ENCODE assay signal across 7 mouse cellular contexts in genomic region chr15:7129127-7129943, GRCm38 (mm10). TPM values are rescaled to one million over a fixed set of nuclear protein-coding genes. Genes with fewer than 3 reads are reported as not detected.
A peak's percentile ranks its signal among the peaks of the same experiment; 100 is the strongest.
DNase-seq lines count a peak whose midpoint lies in the region; ATAC-seq and TF ChIP-seq lines count a peak whose summit lies in the region.

No protein-coding gene starts in this region.

- peaks cover 42% of the 10 kb centered on the region for H3K79me2 ChIP-seq in myocyte (ENCODE audit: control insufficient read depth, insufficient read depth)

- no peaks in the 10 kb centered on the region for H3K9me3 ChIP-seq in heart, embryonic 13.5 days
- H3K9me3 ChIP-seq in liver, embryonic 11.5 days (ENCODE audit: control insufficient read depth, low read length): no peaks in the 10 kb centered on the region
- H3K9me3 ChIP-seq in stomach, embryonic 15.5 days: no peaks in the 10 kb centered on the region

- peak; percentile 82 for TF ChIP-seq POLR2A in brain, embryonic 14.5 days (IDR thresholded peaks at IDR 0.05; ENCODE audit: borderline replicate concordance, extremely low read depth, insufficient read depth, insufficient read length, poor library complexity, severe bottlenecking)
- TF ChIP-seq POLR2A in embryonic fibroblast, embryonic 13.5 days (IDR thresholded peaks at IDR 0.05; ENCODE audit: low read depth, low read length): peak; percentile 86
- TF ChIP-seq POLR2A in myocyte (IDR thresholded peaks at IDR 0.05; ENCODE audit: insufficient read length, low read depth): peak; percentile 94

- peak overlapping the region; percentile 92 for H3K9ac ChIP-seq in heart, embryonic 13.5 days
- peak overlapping the region; percentile 72 for H3K9ac ChIP-seq in liver, embryonic 11.5 days (ENCODE audit: low read depth, low read length)
- H3K9ac ChIP-seq in stomach, embryonic 15.5 days: peak overlapping the region; percentile 65

- H3K36me3 ChIP-seq in heart, embryonic 13.5 days: no peaks in the 10 kb centered on the region; the same call in 1 of the 2 replicates
- no peaks in the 10 kb centered on the region for H3K36me3 ChIP-seq in liver, embryonic 11.5 days (ENCODE audit: control insufficient read depth, insufficient read depth, low read length)
- peaks cover 6% of the 10 kb centered on the region for H3K36me3 ChIP-seq in myocyte (ENCODE audit: control insufficient read depth, insufficient read depth)
- H3K36me3 ChIP-seq in stomach, embryonic 15.5 days: no peaks in the 10 kb centered on the region

- peak; percentile 77; the same call in 1 of the 2 replicates for ATAC-seq in heart, embryonic 13.5 days (ENCODE audit: extremely low read depth, insufficient number of reproducible peaks, low FRiP score, low TSS enrichment)
- ATAC-seq in liver, embryonic 11.5 days (replicated peaks; ENCODE audit: low FRiP score): peak; percentile 80
- peak; percentile 87 for ATAC-seq in stomach, embryonic 15.5 days (ENCODE audit: insufficient read depth, low FRiP score, low read depth)

- WGBS in heart, embryonic 13.5 days: under 1% methylated on average over 113 of the region's 116 CpGs
- WGBS in liver, embryonic 11.5 days: under 1% methylated on average over 104 of the region's 116 CpGs
- under 1% methylated on average over 113 of the region's 116 CpGs for WGBS in stomach, embryonic 15.5 days

- H3K27ac ChIP-seq in embryonic fibroblast, embryonic 13.5 days (ENCODE audit: insufficient read depth, low read length): peak overlapping the region; percentile 48
- H3K27ac ChIP-seq in heart, embryonic 13.5 days (replicated peaks): peak overlapping the region; percentile 96
- H3K27ac ChIP-seq in liver, embryonic 11.5 days (ENCODE audit: low read depth, low read length): peak overlapping the region; percentile 55
- peak overlapping the region; percentile 86 for H3K27ac ChIP-seq in stomach, embryonic 15.5 days

- H3K4me2 ChIP-seq in heart, embryonic 13.5 days: peak overlapping the region; percentile 87
- peak overlapping the region; percentile 90 for H3K4me2 ChIP-seq in liver, embryonic 11.5 days
- peak overlapping the region; percentile 89 for H3K4me2 ChIP-seq in myocyte (ENCODE audit: low read depth)
- H3K4me2 ChIP-seq in stomach, embryonic 15.5 days: peak overlapping the region; percentile 85

- peak overlapping the region; percentile 73 for H3ac ChIP-seq in myocyte (ENCODE audit: control insufficient read depth, insufficient read length)

- H3K27me3 ChIP-seq in heart, embryonic 13.5 days (replicated peaks): no peaks in the 10 kb centered on the region
- peaks cover 44% of the 10 kb centered on the region for H3K27me3 ChIP-seq in liver, embryonic 11.5 days (replicated peaks; ENCODE audit: control insufficient read depth, insufficient read depth, low read length)
- H3K27me3 ChIP-seq in myocyte (ENCODE audit: control insufficient read depth, insufficient read depth, insufficient read length): no peaks in the 10 kb centered on the region
- no peaks in the 10 kb centered on the region for H3K27me3 ChIP-seq in stomach, embryonic 15.5 days (replicated peaks)

- TF ChIP-seq CTCF in brain, embryonic 14.5 days (IDR thresholded peaks at IDR 0.05; ENCODE audit: borderline replicate concordance, extremely low read depth, insufficient read depth, insufficient read length): no peak
- no peak for TF ChIP-seq CTCF in embryonic fibroblast, embryonic 13.5 days (IDR thresholded peaks at IDR 0.05; ENCODE audit: borderline replicate concordance, insufficient read depth, low read length)

- peak overlapping the region; percentile 71 for H3K4me3 ChIP-seq in embryonic fibroblast, embryonic 13.5 days (ENCODE audit: insufficient read depth, low read length)
- H3K4me3 ChIP-seq in heart, embryonic 13.5 days: peak overlapping the region; percentile 88
- peak overlapping the region; percentile 72 for H3K4me3 ChIP-seq in liver, embryonic 11.5 days (ENCODE audit: low read depth, low read length)
- H3K4me3 ChIP-seq in myocyte: peak overlapping the region; percentile 33
- H3K4me3 ChIP-seq in stomach, embryonic 15.5 days (replicated peaks): peak overlapping the region; percentile 85

- H3K4me1 ChIP-seq in embryonic fibroblast, embryonic 13.5 days (ENCODE audit: control insufficient read depth, insufficient read depth, low read length): peaks cover 1% of the 10 kb centered on the region; the same call in 1 of the 2 replicates
- peaks cover 49% of the 10 kb centered on the region for H3K4me1 ChIP-seq in heart, embryonic 13.5 days
- H3K4me1 ChIP-seq in liver, embryonic 11.5 days (replicated peaks; ENCODE audit: control insufficient read depth, insufficient read depth, low read length): peaks cover 11% of the 10 kb centered on the region
- 0 out of 2 replicates have a peak, but pooled peaks cover 3% of the 10 kb centered on the region for H3K4me1 ChIP-seq in stomach, embryonic 15.5 days

- peak; percentile 93 for DNase-seq in brain, embryonic 14.5 days (ENCODE audit: low read depth)
- DNase-seq in kidney, postnatal 10 days: peak; percentile 97
- peak; percentile 80 for DNase-seq in liver, embryonic 11.5 days (ENCODE audit: low spot score)

TF ChIP-seq in myocyte, 11 proteins besides CTCF, POLR2A, EP300 and RAD21:
- TF ChIP-seq SRF (IDR thresholded peaks at IDR 0.05; ENCODE audit: control insufficient read depth, insufficient read length, low read depth) (no peak), E2F4 (IDR thresholded peaks at IDR 0.05; ENCODE audit: insufficient read depth) (no peak), MAX (IDR thresholded peaks at IDR 0.05; ENCODE audit: low read depth) (no peak), USF1 (IDR thresholded peaks at IDR 0.05; ENCODE audit: low read depth) (no peak), TCF3 (IDR thresholded peaks at IDR 0.05; ENCODE audit: insufficient read length, low read depth) (no peak), POLR2AphosphoS2 (IDR thresholded peaks at IDR 0.05; ENCODE audit: insufficient read length, low read depth) (peak; percentile 94), MYOG (IDR thresholded peaks at IDR 0.05; ENCODE audit: control insufficient read depth in 1 of 3, insufficient read depth in 1 of 3, insufficient read length in 2 of 3, low read depth in 2 of 3) (peak in 2 of 3 experiments; percentile 16 to 41), REST (IDR thresholded peaks at IDR 0.05; ENCODE audit: insufficient read depth, insufficient read length) (peak; percentile 23), CEBPB (IDR thresholded peaks at IDR 0.05; ENCODE audit: insufficient read depth, poor library complexity, severe bottlenecking) (no peak), TCF12 (IDR thresholded peaks at IDR 0.05; ENCODE audit: insufficient read depth, poor library complexity, severe bottlenecking) (no peak), MYOD1 (IDR thresholded peaks at IDR 0.05; ENCODE audit: control insufficient read depth in 1 of 3, insufficient read length in 2 of 3, low read depth in 2 of 3) (peak in 1 of 3 experiments; percentile 18)
TF ChIP-seq in myocyte: peak in this region for 4.

RNA-seq across cellular contexts. Expression of gene Lifr, which starts 38.9 kb away (rescaled TPM):
- polyA plus RNA-seq in brain, embryonic 14.5 days (2012; rRNA removed): 3.1 and 11.8 TPM in 2 replicates
- polyA plus RNA-seq in embryonic fibroblast, embryonic 13.5 days (2011; ENCODE audit: insufficient read length, low read depth, missing spikeins): 10.1 and 23.5 TPM in 2 replicates
- 16.3 TPM in 2 replicates for polyA plus RNA-seq in heart, embryonic 13.5 days (2015; fragmentation: Nextera tagmentation; extraction: Ambion mirVana)
- polyA plus RNA-seq in liver, embryonic 11.5 days (2014; fragmentation: Nextera tagmentation; extraction: Ambion mirVana): 28.7 and 31.0 TPM in 2 replicates
- polyA plus RNA-seq in myocyte (2012; fragmentation: generic; extraction: Trizol): 14.8 TPM
- polyA plus RNA-seq in stomach, embryonic 15.5 days (2015; fragmentation: Nextera tagmentation; extraction: Ambion mirVana): 19.8 and 20.3 TPM in 2 replicates

Comparison
In these comparisons a context has a peak if more than half of its experiments do, and no peak if none do; other contexts are left out.
1. Peak in every context shown above with its lines: DNase-seq, ATAC-seq, H3K4me3 ChIP-seq and H3K27ac ChIP-seq.
2. H3K4me3 ChIP-seq: peak in every context shown above with its lines; median percentile 88 in heart, embryonic 13.5 days; 85 in stomach, embryonic 15.5 days; 72 in liver, embryonic 11.5 days; 71 in embryonic fibroblast, embryonic 13.5 days; 33 in myocyte.